Mouse (Mus musculus) left cerebral cortex, postnatal 36 days (tissue): ENCODE results near the gene Eef1akmt3. TPM values are rescaled to one million over a fixed set of nuclear protein-coding genes. Genes with fewer than 3 reads are reported as not detected.
A peak's percentile ranks its signal among the peaks of the same experiment; 100 is the strongest.

Source experiments
- DNase-seq, 2 experiments: peaks; one replicate each; pipeline ENCODE4 v3.0.0; 2021 to 2022; ENCODE audit warnings: low spot score in 2 of 2, mixed read lengths in 1 of 2
- intact Hi-C: fragments of 180-260 bp; cut with DNase I; formaldehyde crosslinking; loops from one replicate; pipeline ENCODE4 v1.15.1; 2025
- total RNA-seq, 2 experiments: library from RNA; stranded (reverse); gene quantifications; 2 replicates each; pipeline ENCODE4 v1.2.3; 2021

The Eef1akmt3 gene
- total RNA-seq, 2 experiments from 2014 or later = not detected

DNA sequence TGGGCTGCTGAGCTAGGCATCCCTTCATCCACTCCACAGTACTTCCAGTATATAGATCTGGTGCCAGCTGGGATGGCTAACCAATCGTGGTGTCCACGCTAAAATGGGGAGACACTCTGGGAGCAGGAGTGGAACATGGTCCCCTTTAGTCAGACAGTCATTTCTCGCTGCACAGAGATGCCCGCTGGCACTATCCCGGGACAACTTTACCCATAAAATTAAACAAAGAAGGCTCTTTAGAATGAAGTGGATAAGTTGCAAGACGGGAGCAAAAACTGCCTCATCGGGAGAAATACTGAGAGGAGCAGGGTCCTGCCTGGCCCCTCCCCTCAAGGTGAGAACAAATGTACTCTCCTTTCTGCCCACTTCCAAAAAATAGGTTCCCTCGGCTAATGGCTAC is 17.4 kb upstream of the Eef1akmt3 start:
- intact Hi-C loops = no loop called here
- DNase-seq = no peak

DNA sequence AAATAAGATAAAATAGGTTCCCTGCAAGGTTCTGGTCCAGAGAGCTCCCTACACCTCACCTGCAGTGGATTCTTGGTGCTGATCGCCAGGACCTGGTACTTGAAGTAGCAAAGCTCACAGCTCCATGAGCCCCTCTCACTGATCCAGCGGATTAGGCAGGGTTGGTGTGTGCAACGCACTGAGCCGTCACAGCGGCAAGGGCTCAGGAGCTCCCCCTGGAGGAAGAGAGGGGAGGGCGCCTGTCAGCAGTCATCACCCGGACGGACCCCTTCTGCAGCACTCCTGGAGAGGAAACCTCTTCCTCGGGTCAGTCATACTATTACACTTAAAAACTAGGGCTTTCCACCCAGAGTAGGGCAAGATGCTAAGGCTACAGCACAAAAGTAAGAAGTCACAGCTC is 16.8 kb upstream of the Eef1akmt3 start:
- intact Hi-C loops = no loop called here
- peak; percentile 65 to 66 for DNase-seq

- DNase-seq = no peak
- intact Hi-C loops = no loop called here
Observed at GRCm38 (mm10) chr10:127056490-127056889, 15.2 kb upstream of the Eef1akmt3 start.

DNA sequence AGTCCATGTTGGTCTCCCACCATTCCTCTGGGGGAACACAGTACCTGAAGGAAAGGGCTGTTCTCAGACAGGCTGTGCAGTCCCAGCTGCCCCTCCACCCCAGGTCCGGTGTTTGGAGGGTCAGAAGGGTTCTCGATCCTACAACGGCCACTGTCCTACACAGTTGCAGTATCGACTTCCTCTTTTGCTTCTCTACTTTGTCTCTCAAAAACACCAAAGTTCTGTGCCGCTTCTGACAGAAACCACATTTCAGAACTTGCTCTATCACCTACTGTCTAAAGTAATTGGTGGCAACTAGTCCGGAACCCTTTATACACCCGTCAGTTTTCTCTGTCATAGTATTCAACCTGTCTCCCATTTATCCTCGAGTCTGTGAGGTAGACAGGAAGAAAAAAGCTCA is 14.1 kb upstream of the Eef1akmt3 start:
- no peak for DNase-seq
- intact Hi-C loops = no loop called here

DNA sequence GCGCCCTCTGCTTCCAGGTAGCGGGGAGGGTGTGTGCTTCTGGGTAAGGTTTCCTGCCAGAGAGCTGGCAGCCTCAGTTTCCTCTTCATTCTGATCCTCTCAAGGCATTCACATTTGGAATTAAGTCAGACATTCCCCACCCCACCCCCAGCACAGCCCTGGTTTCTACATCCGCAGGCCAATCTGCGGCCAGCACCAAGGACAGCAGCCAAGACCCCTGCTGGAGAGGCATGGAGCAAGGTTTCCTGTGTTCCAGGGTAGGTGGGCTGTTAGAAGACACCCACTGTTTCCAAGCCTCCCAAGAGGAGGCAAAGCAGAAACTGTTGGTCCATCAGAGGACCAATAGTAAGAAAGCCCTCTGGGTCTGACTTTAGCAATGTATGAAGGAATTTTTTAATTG is 13.3 kb upstream of the Eef1akmt3 start:
- intact Hi-C loops = no loop called here
- no peak for DNase-seq

DNA sequence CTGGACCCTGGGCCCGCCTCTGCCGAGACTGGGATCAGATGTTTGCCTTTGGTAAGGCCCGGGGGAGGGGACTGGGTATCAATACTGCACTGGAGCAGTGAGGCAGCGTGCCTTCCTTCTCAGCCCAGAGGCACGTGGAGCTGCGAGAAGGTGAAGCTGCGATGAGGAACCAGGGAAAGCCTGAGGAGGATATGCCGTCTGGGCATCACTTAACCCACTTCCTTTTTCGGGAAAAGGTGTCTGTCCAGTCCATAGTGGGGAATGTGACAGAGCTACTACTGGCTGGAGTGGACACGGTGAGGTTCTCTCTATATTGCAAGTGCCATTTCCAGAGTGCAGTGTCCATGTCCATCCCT is 8.8 kb upstream of the Eef1akmt3 start:
- DNase-seq = no peak
- intact Hi-C loops = no loop called here

GRCm38 (mm10) chr10:127049395-127050118 is 8.2 kb upstream of the Eef1akmt3 start:
- intact Hi-C loops = no loop called here
- no peak for DNase-seq

DNA sequence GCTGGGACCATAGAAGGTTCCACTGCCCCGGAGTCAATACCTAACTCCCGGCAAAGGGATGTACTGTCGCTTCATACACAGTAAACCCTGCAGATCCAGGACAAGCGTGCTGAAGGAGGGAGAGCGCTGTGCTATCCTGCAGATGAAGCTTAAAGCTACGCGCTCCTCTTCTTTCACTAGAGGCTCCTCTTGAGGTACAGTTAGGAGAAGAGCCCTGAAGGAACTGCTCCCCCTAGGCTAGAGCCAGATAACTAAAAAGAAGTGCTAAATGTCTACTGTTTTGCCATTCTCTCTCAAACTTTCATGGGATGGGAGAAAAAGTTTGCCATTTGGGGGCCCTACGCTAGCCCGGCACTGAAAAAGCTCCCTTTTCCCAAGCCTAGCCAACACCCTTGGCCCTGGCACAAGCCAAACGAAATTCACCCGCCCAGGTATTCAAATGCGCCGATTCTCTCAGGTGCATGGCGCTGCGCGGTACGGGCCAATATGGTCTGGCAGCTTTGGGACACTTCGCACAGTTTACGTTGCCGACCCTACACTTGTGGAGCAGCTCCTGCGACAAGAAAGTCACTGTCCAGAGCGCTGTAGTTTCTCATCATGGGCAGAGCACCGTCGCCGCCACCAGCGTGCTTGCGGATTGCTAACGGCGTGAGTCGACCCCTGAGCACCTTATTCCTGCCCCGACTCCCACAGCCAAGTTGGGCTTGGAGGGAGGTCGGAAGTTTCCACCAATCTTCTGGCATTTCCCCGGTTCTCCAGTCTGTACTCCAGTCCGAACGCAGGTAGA is 7.5 kb upstream of the Eef1akmt3 start:
- DNase-seq = no peak
- intact Hi-C loops = no loop called here

GRCm38 (mm10) chr10:127047954-127048353 is 6.6 kb upstream of the Eef1akmt3 start, which contains the start of gene Cyp27b1:
Gene Cyp27b1 (plus strand): TSS chr10:127048250.
- intact Hi-C loops = no loop called here
- no peak for DNase-seq

- intact Hi-C loops = no loop called here
- DNase-seq = no peak
Observed at GRCm38 (mm10) chr10:127043187-127043586, 1.9 kb upstream of the Eef1akmt3 start.

- intact Hi-C loops = no loop called here
- no peak for DNase-seq
Observed at GRCm38 (mm10) chr10:127042468-127043115, 1.3 kb upstream of the Eef1akmt3 start.

- intact Hi-C loops = no loop called here
- peak; percentile 93 for DNase-seq
Observed at GRCm38 (mm10) chr10:127041774-127042338, 543 bp upstream of the Eef1akmt3 start.

DNA sequence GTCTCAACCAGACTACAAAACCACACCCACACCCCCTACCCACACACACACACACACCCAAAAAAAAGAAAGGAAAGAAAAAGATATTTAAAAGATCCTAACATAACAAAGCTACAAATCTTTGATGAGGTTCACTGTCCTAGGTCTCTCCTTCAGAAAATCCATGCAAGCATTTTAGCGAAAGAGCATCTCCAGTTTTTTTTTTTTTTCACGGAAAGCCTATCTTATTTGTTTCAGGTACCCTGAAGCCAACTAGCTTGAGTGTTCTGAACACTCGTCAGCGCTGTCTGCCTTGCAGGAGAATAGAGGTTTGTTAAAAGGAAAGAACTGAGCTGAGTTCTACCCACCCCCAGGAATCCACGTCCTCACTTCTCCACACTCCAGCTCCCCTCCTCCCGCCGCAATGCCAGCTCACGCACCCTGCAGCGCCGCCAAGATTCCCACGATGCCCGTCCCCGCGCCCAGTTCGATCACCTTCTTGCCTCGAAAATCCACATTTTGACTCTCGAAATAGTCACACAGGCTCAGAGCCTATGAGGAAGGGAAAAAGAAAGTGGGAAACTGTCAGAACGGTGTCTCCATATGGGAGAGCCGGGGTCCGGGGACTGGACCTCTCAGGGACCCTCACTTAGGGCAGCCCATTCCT is 621 bp downstream of the Eef1akmt3 start:
- peak; percentile 35 to 60 for DNase-seq

DNA sequence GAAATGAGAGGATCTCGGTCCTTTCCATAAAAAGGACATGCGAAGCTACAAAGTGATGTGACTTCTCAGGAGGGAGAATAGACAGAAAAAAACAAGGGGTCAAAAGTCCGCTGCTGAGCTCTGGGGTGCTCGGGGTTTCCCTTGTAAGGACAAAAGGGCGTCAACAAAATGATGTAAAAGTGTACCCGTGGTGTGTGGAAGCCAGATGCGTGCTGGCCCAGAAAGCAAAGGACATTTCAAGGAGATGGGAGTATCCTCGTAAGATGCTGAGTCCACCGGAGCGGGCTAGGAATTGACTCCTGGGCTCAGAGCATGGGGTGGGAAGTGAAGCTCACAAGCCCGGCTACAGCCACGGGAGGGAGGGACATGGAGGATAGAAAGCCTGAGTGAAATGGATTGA is 3.7 kb downstream of the Eef1akmt3 start:
- intact Hi-C loops = no loop called here
- no peak for DNase-seq

More for the DNA sequence above, 621 bp downstream of the Eef1akmt3 start:
- intact Hi-C loops = no loop called here

- DNase-seq = no peak
- intact Hi-C loops = no loop called here
Observed at GRCm38 (mm10) chr10:127036273-127036672, 5.0 kb downstream of the Eef1akmt3 start.

GRCm38 (mm10) chr10:127033301-127033741 is 8.0 kb downstream of the Eef1akmt3 start:
- no peak for DNase-seq
- intact Hi-C loops = loop anchor here (5.0 kb wide), 2 partner anchors 36 to 51 kb away; no protein-coding TSS in a partner anchor

DNA sequence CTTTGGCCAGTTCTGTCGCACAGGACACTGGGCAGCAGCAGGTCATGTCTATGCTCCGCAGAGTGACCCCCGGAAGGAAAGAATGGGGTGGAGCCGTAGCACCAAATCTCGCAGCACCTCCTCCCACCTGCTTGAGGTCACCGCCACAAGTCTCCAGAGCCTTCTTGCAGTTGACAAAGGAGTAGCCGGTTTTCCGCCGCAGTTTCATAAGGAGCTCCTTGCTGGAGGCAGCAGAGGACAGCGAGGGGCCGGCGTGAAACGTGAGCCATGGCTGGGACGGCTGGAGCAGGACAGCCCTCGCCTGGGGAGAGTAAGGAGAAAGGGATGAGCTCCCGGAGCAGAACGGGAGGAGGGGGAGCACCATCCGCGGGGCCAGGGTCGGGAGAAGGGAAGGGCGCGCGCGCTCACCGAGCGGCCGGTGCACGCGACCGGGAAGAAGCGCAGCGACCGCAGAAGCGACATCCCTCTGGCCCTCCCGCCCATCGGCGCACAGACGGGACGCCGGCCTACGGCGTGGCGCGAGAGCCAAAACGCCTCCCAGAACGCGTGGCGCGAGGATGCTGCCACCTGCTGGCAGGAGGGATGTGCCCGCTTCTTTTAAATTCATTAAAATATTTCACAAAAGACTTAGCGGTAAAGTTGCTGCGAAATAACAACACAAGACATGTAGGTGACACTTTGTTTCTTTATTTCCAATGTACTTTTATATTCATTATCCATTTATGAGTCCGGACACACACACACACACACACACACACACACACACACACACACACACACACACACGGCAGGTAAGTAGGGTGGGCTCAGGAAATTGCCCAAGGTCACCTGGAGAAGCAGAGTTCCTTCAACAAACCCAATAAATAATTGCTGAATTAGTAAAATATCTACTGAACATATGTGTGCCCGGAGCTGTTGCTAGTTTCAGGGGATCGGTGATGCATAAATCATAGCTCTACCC is 10.7 kb downstream of the Eef1akmt3 start, which contains the start of gene Tsfm:
Gene Tsfm (minus strand): TSS at position 505 of the 961 bp plus-strand sequence.
- intact Hi-C loops = loop anchor here (1.0 to 5.0 kb wide), 3 partner anchors 33 to 111 kb away; no protein-coding TSS in a partner anchor
- DNase-seq = peak; percentile 89 to 92

DNA sequence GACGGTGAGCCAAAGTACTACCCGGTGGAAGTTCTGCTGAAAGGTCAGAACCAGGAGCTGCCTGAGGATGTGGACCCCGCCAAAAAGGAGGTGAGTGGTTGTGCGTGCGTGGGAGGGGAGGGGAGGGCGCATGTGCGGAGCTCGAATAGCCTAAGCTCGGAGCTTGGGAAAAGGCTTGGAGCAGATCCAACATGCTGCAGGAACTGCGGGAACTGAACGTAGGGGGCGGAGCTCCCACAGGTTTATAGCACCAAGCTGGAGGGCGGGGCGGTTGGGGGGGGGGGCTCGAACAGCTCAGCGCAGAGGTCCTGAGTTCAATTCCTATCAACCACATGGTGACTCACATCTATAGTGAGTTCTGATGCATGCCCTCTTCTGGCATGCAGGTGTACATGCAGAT is 22.9 kb downstream of the Eef1akmt3 start:
- intact Hi-C loops = no loop called here
- no peak for DNase-seq
